In genomic region chr2:3113866-3114265, GRCm38 (mm10) we compare ENCODE assay signal across 8 mouse cellular contexts. TPM values are rescaled to one million over a fixed set of nuclear protein-coding genes. Genes with fewer than 3 reads are reported as not detected.
DNase-seq lines count a peak whose midpoint lies in the region; ATAC-seq and TF ChIP-seq lines count a peak whose summit lies in the region.

Gene Fam171a1, plus strand, starts transcription at chr2:3114224.

- H3K9ac ChIP-seq in liver, embryonic 11.5 days (ENCODE audit: low read depth, low read length), result no peak within 1 kb of the TSS

- no peak for ATAC-seq in liver, embryonic 11.5 days (replicated peaks; ENCODE audit: low FRiP score)

- H3K4me3 ChIP-seq in lung, adult 2 months (replicated peaks; ENCODE audit: extremely low read depth, low read depth, low read length), result peak within 1 kb of the TSS; percentile 19
- no peak within 1 kb of the TSS for H3K4me3 ChIP-seq in forebrain, embryonic 10.5 days
- no peak within 1 kb of the TSS for H3K4me3 ChIP-seq in hindbrain, embryonic 10.5 days
- H3K4me3 ChIP-seq in liver, embryonic 11.5 days (ENCODE audit: low read depth, low read length), result no peak within 1 kb of the TSS

- peaks cover 3% of the 10 kb centered on the region; the same call in 1 of the 2 replicates for H3K9me3 ChIP-seq in forebrain, embryonic 10.5 days
- 0 out of 2 replicates have a peak, but pooled peaks cover 6% of the 10 kb centered on the region for H3K9me3 ChIP-seq in hindbrain, embryonic 10.5 days
- H3K9me3 ChIP-seq in liver, embryonic 11.5 days (ENCODE audit: control insufficient read depth, low read length), result no peaks in the 10 kb centered on the region

- H3K36me3 ChIP-seq in forebrain, embryonic 10.5 days (replicated peaks), result no peaks in the 10 kb centered on the region
- no peaks in the 10 kb centered on the region for H3K36me3 ChIP-seq in hindbrain, embryonic 10.5 days
- H3K36me3 ChIP-seq in liver, embryonic 11.5 days (ENCODE audit: control insufficient read depth, insufficient read depth, low read length), result no peaks in the 10 kb centered on the region

- intact Hi-C loops in gastrocnemius, postnatal 14 days (cut with DNase I; ENCODE audit: low total_unique reads), result no loop called here

- no peak for TF ChIP-seq CTCF in lung, adult 2 months (IDR thresholded peaks at IDR 0.05; ENCODE audit: insufficient read depth, low read length)

- WGBS in lung, adult 2 months, result 37% methylated on average over 4 of the region's 4 CpGs
- WGBS in forebrain, embryonic 10.5 days, result 92% methylated on average over 4 of the region's 4 CpGs
- 87% methylated on average over 4 of the region's 4 CpGs for WGBS in hindbrain, embryonic 10.5 days
- WGBS in liver, embryonic 11.5 days, result 69% methylated on average over 4 of the region's 4 CpGs

- no peak for TF ChIP-seq POLR2A in lung, adult 2 months (IDR thresholded peaks at IDR 0.05; ENCODE audit: borderline replicate concordance, extremely low read depth, low read depth, low read length)

- no peaks in the 10 kb centered on the region for H3K27me3 ChIP-seq in forebrain, embryonic 10.5 days (ENCODE audit: poor library complexity, severe bottlenecking)
- no peaks in the 10 kb centered on the region for H3K27me3 ChIP-seq in hindbrain, embryonic 10.5 days (ENCODE audit: insufficient read depth, poor library complexity, severe bottlenecking)
- H3K27me3 ChIP-seq in liver, embryonic 11.5 days (replicated peaks; ENCODE audit: control insufficient read depth, insufficient read depth, low read length), result no peaks in the 10 kb centered on the region

- no peak within 1 kb of the TSS for H3K27ac ChIP-seq in forebrain, embryonic 10.5 days
- no peak within 1 kb of the TSS for H3K27ac ChIP-seq in hindbrain, embryonic 10.5 days
- no peak within 1 kb of the TSS for H3K27ac ChIP-seq in liver, embryonic 11.5 days (ENCODE audit: low read depth, low read length)

- no peak for DNase-seq in lung, adult 2 months
- no peak for DNase-seq in lung, adult 18-20 months
- DNase-seq in forebrain, embryonic 10.5 days (ENCODE audit: extremely low spot score, low spot score), result no peak
- DNase-seq in hindbrain, embryonic 10.5 days (ENCODE audit: low spot score), result no peak
- DNase-seq in liver, embryonic 11.5 days (ENCODE audit: low spot score), result no peak
- no peak for DNase-seq in testis, postnatal 10 days (ENCODE audit: low spot score)
- DNase-seq in gastrocnemius, postnatal 14 days, result no peak
- DNase-seq in urinary bladder, postnatal 10 days (ENCODE audit: low spot score), result no peak

- H3K4me2 ChIP-seq in liver, embryonic 11.5 days, result no peak within 1 kb of the TSS

- peaks cover 4% of the 10 kb centered on the region for H3K4me1 ChIP-seq in lung, adult 2 months (ENCODE audit: control insufficient read depth, insufficient read depth, low read length)
- peaks cover 4% of the 10 kb centered on the region; the same call in 1 of the 2 replicates for H3K4me1 ChIP-seq in forebrain, embryonic 10.5 days
- peaks cover 4% of the 10 kb centered on the region; the same call in 1 of the 2 replicates for H3K4me1 ChIP-seq in hindbrain, embryonic 10.5 days (replicated peaks)
- no peaks in the 10 kb centered on the region for H3K4me1 ChIP-seq in liver, embryonic 11.5 days (replicated peaks; ENCODE audit: control insufficient read depth, insufficient read depth, low read length)

RNA-seq across cellular contexts. Expression of gene Fam171a1, which starts in this region (rescaled TPM):
- 35.7 and 38.3 TPM in 2 replicates for polyA plus RNA-seq in lung, adult 2 months (2012; rRNA removed)
- polyA plus RNA-seq in forebrain, embryonic 10.5 days (2016; fragmentation: Nextera tagmentation; extraction: Ambion mirVana), result 32.6 and 34.3 TPM in 2 replicates
- 38.7 and 42.5 TPM in 2 replicates for polyA plus RNA-seq in hindbrain, embryonic 10.5 days (2016; fragmentation: Nextera tagmentation; extraction: Ambion mirVana)
- 11.2 and 13.0 TPM in 2 replicates for polyA plus RNA-seq in liver, embryonic 11.5 days (2014; fragmentation: Nextera tagmentation; extraction: Ambion mirVana)
- 1 to 10 TPM; 7.4 to 8.7 TPM for total RNA-seq in gastrocnemius, postnatal 14 days (2021)
